Mouse (Mus musculus) heart, embryonic 14.5 days (tissue): ENCODE measurements around the gene Btbd11. TPM values are rescaled to one million over a fixed set of nuclear protein-coding genes. Genes with fewer than 3 reads are reported as not detected.

Experiments used
- ATAC-seq: fragments of 200-750 bp; cut with Nextera tagmentation; 2 replicates; pipeline ENCODE4 v1.8.0; 2017; ENCODE audit warnings: low read depth, moderate TSS enrichment; ENCODE audit not compliant: insufficient number of reproducible peaks, insufficient read depth, low FRiP score
- H3K27ac ChIP-seq, 2 experiments: fragments of 200-500 bp in 1 of 2; fragments of 300-500 bp in 1 of 2; sonication (generic) in 1 of 2; replicated peaks in 1 of 2; 2 replicates each; pipeline ENCODE4 v1.5.1; 2012 to 2014; ENCODE audit warnings: low read depth in 2 of 2, low read length in 2 of 2, control low read depth in 1 of 2, mild to moderate bottlenecking in 1 of 2, mixed read lengths in 1 of 2; ENCODE audit not compliant: control insufficient read depth in 1 of 2, insufficient read depth in 1 of 2
- H3K27me3 ChIP-seq: fragments of 300-500 bp; sonication (generic); 2 replicates; pipeline ENCODE4 v1.6.1; 2014; ENCODE audit warnings: mild to moderate bottlenecking, low read length, control low read depth; ENCODE audit not compliant: control insufficient read depth, insufficient read depth
- H3K36me3 ChIP-seq: fragments of 300-500 bp; sonication (generic); 2 replicates; pipeline ENCODE4 v1.6.1; 2014; ENCODE audit warnings: mild to moderate bottlenecking, control low read depth, low read length, mixed read lengths; ENCODE audit not compliant: control insufficient read depth, insufficient read depth
- H3K4me1 ChIP-seq, 2 experiments: fragments of 200-500 bp in 1 of 2; fragments of 300-500 bp in 1 of 2; sonication (generic) in 1 of 2; 2 replicates each; pipeline ENCODE4 v1.6.1; 2012 to 2014; ENCODE audit warnings: low read length in 2 of 2, control low read depth in 1 of 2, mixed read lengths in 1 of 2; ENCODE audit not compliant: control insufficient read depth in 2 of 2, insufficient read depth in 2 of 2
- H3K4me2 ChIP-seq: fragments of 300-500 bp; sonication (generic); 2 replicates; pipeline ENCODE4 v1.6.1; 2014; ENCODE audit warnings: mild to moderate bottlenecking, low read length
- H3K4me3 ChIP-seq, 2 experiments: fragments of 200-500 bp in 1 of 2; fragments of 300-500 bp in 1 of 2; sonication (generic) in 1 of 2; 2 replicates each; pipeline ENCODE4 v1.5.1; 2012 to 2014; ENCODE audit warnings: low read length in 2 of 2, mild to moderate bottlenecking in 2 of 2, control low read depth in 1 of 2, low read depth in 1 of 2, moderate library complexity in 1 of 2; ENCODE audit not compliant: control insufficient read depth in 1 of 2, insufficient read depth in 1 of 2
- H3K9ac ChIP-seq: fragments of 300-500 bp; sonication (generic); 2 replicates; pipeline ENCODE4 v1.6.1; 2014; ENCODE audit warnings: mild to moderate bottlenecking, low read length
- H3K9me3 ChIP-seq: fragments of 300-500 bp; sonication (generic); 2 replicates; pipeline ENCODE4 v1.6.1; 2016; ENCODE audit warnings: low read length, control low read depth; ENCODE audit not compliant: control insufficient read depth
- WGBS: fragments of 180-500 bp; shearing (Covaris S2); extraction: QIAGEN DNeasy Blood & Tissue Kit; methylation state at CpG from one replicate; pipeline ENCODE4 v1.1.7; 2014; 5-methylcytosine and 5-hydroxymethylcytosine counted together
- polyA plus RNA-seq: library from polyadenylated mRNA; unstranded; fragments of >200 nt; fragmentation: Nextera tagmentation; extraction: Ambion mirVana; gene quantifications from 2 replicates; pipeline ENCODE4 v1.2.1, GENCODE M21; 2014

Btbd11 gene
- polyA plus RNA-seq, 1 experiment from 2014 or later, result 0.73 TPM

- H3K9ac ChIP-seq, result no peak overlapping the region
- H3K9me3 ChIP-seq, result no peaks in the 10 kb centered on the region
- ATAC-seq, result no peak
- no peak overlapping the region for H3K27ac ChIP-seq
- no peak overlapping the region for H3K4me3 ChIP-seq
- no peak overlapping the region for H3K4me2 ChIP-seq
- H3K36me3 ChIP-seq, result no peaks in the 10 kb centered on the region
- 76% methylated on average over 4 of the region's 4 CpGs for WGBS
- H3K4me1 ChIP-seq, result no peaks in the 10 kb centered on the region
- H3K27me3 ChIP-seq, result no peaks in the 10 kb centered on the region
Measured at GRCm38 (mm10) chr10:85421629-85422012, 35.0 kb downstream of the Btbd11 start.

GRCm38 (mm10) chr10:85425756-85426155, 39.1 kb downstream of the Btbd11 start:
- Histone ChIP-seq H3K27me3 (no peaks in the 10 kb centered on the region), H3K4me3 (no peak overlapping the region), H3K9ac (no peak overlapping the region), H3K4me1 (no peaks in the 10 kb centered on the region), H3K36me3 (no peaks in the 10 kb centered on the region), H3K27ac (no peak overlapping the region), H3K4me2 (no peak overlapping the region), H3K9me3 (no peaks in the 10 kb centered on the region)
- no peak for ATAC-seq
- 48% methylated on average over 2 of the region's 2 CpGs for WGBS

DNA sequence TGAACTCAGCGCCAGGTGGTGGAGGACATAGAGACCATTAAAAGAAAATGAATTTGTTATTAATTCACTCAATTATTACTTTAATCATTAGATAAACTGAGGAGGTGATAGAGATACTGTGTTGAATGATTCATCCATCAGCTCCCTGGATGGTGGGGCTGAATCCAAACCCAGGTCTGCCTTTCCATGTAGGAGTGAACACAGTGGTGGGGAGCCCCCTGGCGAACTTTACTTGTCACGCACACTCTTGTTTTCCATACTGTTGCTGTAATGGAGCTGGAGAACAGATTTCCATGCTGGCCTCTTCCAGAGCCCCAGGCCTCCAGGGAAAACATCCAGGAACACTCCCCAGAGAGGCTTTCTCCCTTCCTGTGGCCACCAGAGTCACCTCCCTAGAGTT, 50.6 kb downstream of the Btbd11 start:
- Histone ChIP-seq H3K9me3 (0 out of 2 replicates have a peak, but pooled peaks cover 5% of the 10 kb centered on the region), H3K36me3 (no peaks in the 10 kb centered on the region), H3K9ac (no peak overlapping the region), H3K27me3 (no peaks in the 10 kb centered on the region; the same call in 1 of the 2 replicates), H3K4me1 (no peaks in the 10 kb centered on the region), H3K27ac (no peak overlapping the region), H3K4me2 (no peak overlapping the region), H3K4me3 (no peak overlapping the region)
- 76% methylated on average over 3 of the region's 3 CpGs for WGBS
- ATAC-seq, result no peak

- WGBS, result 45% methylated on average over 3 of the region's 3 CpGs
- H3K27me3 ChIP-seq, result no peaks in the 10 kb centered on the region; the same call in 1 of the 2 replicates
- H3K4me1 ChIP-seq, result no peaks in the 10 kb centered on the region
- no peaks in the 10 kb centered on the region for H3K9me3 ChIP-seq
- H3K9ac ChIP-seq, result no peak overlapping the region
- H3K4me3 ChIP-seq, result no peak overlapping the region
- H3K4me2 ChIP-seq, result no peak overlapping the region
- no peak overlapping the region for H3K27ac ChIP-seq
- ATAC-seq, result no peak
- H3K36me3 ChIP-seq, result no peaks in the 10 kb centered on the region
Measured at GRCm38 (mm10) chr10:85443371-85443770, 56.8 kb downstream of the Btbd11 start.

DNA sequence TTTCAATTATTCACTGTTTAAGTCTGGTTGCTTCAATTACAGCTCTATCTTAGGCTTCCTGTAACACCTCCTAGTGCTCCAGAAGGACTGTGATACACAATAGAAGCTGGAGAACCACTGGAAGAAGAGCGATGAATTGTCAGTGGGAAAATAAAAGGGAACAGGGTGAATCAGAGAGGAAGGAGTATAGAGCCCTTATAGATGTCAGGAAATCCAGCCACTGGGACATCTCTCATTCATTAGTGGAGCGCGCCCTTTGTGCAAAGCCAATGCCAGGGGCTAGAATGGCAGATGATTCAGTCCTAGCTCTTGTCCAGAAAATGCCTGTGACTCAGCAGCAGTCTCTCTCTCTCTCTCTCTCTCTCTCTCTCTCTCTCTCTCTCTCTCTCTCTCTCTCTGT, 59.3 kb downstream of the Btbd11 start:
- H3K9ac ChIP-seq, result no peak overlapping the region
- no peaks in the 10 kb centered on the region; the same call in 1 of the 2 replicates for H3K27me3 ChIP-seq
- no peak for ATAC-seq
- H3K36me3 ChIP-seq, result no peaks in the 10 kb centered on the region
- no peak overlapping the region for H3K4me3 ChIP-seq
- 95% methylated on average over 3 of the region's 3 CpGs for WGBS
- H3K9me3 ChIP-seq, result no peaks in the 10 kb centered on the region
- no peak overlapping the region for H3K27ac ChIP-seq
- H3K4me2 ChIP-seq, result no peak overlapping the region
- H3K4me1 ChIP-seq, result no peaks in the 10 kb centered on the region

DNA sequence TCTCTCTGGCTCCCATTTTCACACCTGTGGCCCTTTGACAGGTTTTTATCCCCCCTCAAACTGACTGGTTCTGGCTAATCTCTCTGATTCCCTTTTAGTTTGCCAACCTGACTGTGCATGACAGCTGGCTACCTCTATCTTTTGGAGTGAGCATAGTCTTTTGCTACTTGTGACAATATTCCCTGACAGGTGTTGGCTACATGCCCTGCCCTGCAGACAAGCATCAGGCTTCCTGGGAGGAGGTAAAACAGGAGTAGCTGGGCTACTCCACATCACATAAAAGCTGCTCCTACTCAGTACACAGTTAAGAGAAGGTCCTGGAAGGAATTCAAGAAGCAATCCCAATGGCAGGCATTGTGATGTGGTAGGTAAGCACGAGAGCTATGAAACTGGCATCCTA, 60.1 kb downstream of the Btbd11 start:
- Histone ChIP-seq H3K4me3 (no peak overlapping the region), H3K4me2 (no peak overlapping the region), H3K27me3 (no peaks in the 10 kb centered on the region), H3K27ac (no peak overlapping the region), H3K9me3 (no peaks in the 10 kb centered on the region), H3K4me1 (no peaks in the 10 kb centered on the region), H3K9ac (no peak overlapping the region), H3K36me3 (no peaks in the 10 kb centered on the region)
- ATAC-seq, result no peak
- 76% methylated on average over 1 of the region's 1 CpGs for WGBS

DNA sequence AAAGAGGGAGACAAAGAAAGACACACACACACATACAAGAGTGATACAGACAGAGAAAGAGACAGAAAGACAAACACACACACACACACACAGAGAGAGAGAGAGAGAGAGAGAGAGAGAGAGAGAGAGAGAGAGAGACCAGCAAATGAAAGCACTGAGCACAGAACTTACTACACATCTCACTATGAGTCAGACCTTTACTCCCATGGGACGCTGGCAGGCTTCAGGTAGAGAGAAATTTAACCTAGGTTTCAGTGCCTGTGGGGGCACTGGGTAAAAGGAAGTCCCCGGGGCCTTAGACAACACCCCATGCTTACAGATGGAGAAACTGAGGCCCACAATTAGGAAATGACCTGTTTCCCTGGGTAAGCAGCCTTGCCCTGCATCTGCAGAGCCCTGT, 61.3 kb downstream of the Btbd11 start:
- Histone ChIP-seq H3K4me1 (no peaks in the 10 kb centered on the region), H3K4me2 (no peak overlapping the region), H3K27ac (no peak overlapping the region), H3K9ac (no peak overlapping the region), H3K9me3 (no peaks in the 10 kb centered on the region), H3K27me3 (no peaks in the 10 kb centered on the region), H3K4me3 (no peak overlapping the region), H3K36me3 (no peaks in the 10 kb centered on the region)
- ATAC-seq, result no peak
- WGBS, result 51% methylated on average over 2 of the region's 2 CpGs

DNA sequence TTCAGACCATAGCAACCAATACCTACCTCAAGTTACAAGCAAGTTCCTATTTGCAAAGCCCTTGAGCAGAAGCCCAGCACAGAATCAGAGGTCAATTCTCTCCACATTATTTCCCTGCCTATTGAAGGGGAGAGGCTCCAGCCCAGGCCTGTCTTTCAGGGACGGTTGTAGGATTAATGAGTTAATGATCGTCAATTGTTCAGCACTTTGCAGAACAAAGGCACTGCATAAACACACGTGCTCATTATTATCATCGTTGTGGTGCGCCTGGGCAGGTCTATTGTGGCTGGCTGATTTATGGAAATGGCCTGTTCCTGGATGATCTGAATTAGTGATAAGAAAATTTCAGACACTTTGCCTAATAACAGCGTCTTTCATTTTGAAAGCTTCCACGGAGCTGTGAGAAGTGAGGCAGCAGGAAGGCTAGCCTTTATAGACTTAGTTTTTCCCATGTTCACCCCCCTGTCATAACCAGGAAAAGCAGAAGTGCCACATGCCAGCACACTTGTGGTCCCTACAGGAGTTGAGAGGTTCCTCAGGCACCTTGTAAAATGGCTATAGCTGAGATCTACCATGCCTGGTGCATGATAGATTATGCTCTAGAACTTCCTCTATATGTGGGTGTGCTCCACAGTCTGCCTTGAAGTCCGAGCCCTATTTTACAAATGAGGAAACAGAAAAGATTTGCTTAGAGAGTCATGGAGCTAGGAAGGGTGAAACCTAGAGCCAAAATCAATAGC, 65.2 kb downstream of the Btbd11 start:
- ATAC-seq, result no peak
- Histone ChIP-seq H3K36me3 (no peaks in the 10 kb centered on the region), H3K27ac (no peak overlapping the region), H3K27me3 (peaks cover 5% of the 10 kb centered on the region; the same call in 1 of the 2 replicates), H3K4me1 (no peaks in the 10 kb centered on the region), H3K9me3 (no peaks in the 10 kb centered on the region), H3K9ac (no peak overlapping the region), H3K4me2 (no peak overlapping the region), H3K4me3 (no peak overlapping the region)
- WGBS, result 69% methylated on average over 8 of the region's 8 CpGs
